Mouse (Mus musculus) ES-Bruce4 (cell line): Measurements from ENCODE around the gene Smoc1.

Experiments used
- CTCF ChIP-seq: IDR thresholded peaks from one replicate; pipeline ENCODE4 v1.8.1; 2011; ENCODE audit warnings: low read depth, low read length
- EP300 ChIP-seq: IDR thresholded peaks from 2 replicates; pipeline ENCODE4 v1.6.1; 2011; ENCODE audit warnings: low read depth, low read length; ENCODE audit not compliant: insufficient read depth
- POLR2A ChIP-seq: IDR thresholded peaks from one replicate; pipeline ENCODE4 v1.8.1; 2011; ENCODE audit warnings: low read length; ENCODE audit not compliant: insufficient read depth

DNA sequence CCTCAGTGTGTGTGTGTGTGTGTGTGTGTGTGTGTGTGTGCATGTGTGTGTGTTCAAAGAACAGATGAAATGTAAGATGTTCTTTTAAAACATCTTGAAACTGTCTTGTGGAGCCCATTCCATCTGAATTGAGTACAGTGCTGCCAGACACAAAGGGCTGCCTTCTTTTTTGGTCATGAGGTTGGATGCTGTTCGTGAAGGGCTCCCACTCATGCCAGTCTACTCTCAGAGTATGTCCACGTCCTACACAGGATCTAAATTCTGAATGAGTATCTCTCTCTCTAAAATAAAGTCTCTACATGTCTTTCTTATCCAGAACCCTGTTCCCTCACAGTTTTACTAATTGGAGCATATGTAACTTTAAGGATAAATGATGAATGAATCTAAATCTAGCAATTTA, 182.0 kb downstream of the Smoc1 start:
- no peak for TF ChIP-seq CTCF
- no peak for TF ChIP-seq POLR2A
- no peak for TF ChIP-seq EP300
